Mouse (Mus musculus) ES-E14 (cell line): Measurements from ENCODE around the gene Fam90a1a. TPM values are rescaled to one million over a fixed set of nuclear protein-coding genes. Genes with fewer than 3 reads are reported as not detected.
"Not testable (repeated sequence)": the region's sequence is repeated elsewhere in the genome, so short reads cannot be mapped to it uniquely, and the experiment has no call there.

Experiments
- DNase-seq: peaks from one replicate; pipeline ENCODE4 v3.0.0-alpha.2; 2013; ENCODE audit warnings: low read depth, low spot score
- H3K27ac ChIP-seq: 2 replicates; pipeline ENCODE4 v1.5.1; 2012; ENCODE audit warnings: low read depth, mild to moderate bottlenecking, low read length, moderate library complexity, mixed read lengths; ENCODE audit not compliant: poor library complexity, insufficient read depth, severe bottlenecking
- H3K36me3 ChIP-seq: 2 replicates; pipeline ENCODE4 v1.6.1; 2012; ENCODE audit warnings: mild to moderate bottlenecking, low read length, moderate library complexity, mixed read lengths; ENCODE audit not compliant: control insufficient read depth, poor library complexity, insufficient read depth, severe bottlenecking
- H3K4me1 ChIP-seq, 2 experiments: fragments of 150-350 bp in 1 of 2; sonication (generic) in 1 of 2; 2 replicates each; pipeline ENCODE4 v1.6.1; 2012; ENCODE audit warnings: low read length in 2 of 2, mild to moderate bottlenecking in 1 of 2, mixed read lengths in 1 of 2; ENCODE audit not compliant: control insufficient read depth in 2 of 2, insufficient read depth in 2 of 2, poor library complexity in 1 of 2
- H3K4me3 ChIP-seq, 2 experiments: fragments of 150-350 bp in 1 of 2; sonication (generic) in 1 of 2; 2 replicates each; pipeline ENCODE4 v1.5.1; 2012; ENCODE audit warnings: low read length in 2 of 2, low read depth in 1 of 2, mild to moderate bottlenecking in 1 of 2, mixed read lengths in 1 of 2; ENCODE audit not compliant: insufficient read depth in 1 of 2, poor library complexity in 1 of 2, severe bottlenecking in 1 of 2
- H3K9ac ChIP-seq: 2 replicates; pipeline ENCODE4 v1.6.1; 2012; ENCODE audit warnings: low read depth, mild to moderate bottlenecking, low read length, mixed read lengths; ENCODE audit not compliant: poor library complexity, insufficient read depth, severe bottlenecking
- H3K9me3 ChIP-seq: fragments of 150-350 bp; sonication (generic); 2 replicates; pipeline ENCODE4 v1.6.1; 2012; ENCODE audit warnings: low read depth, mild to moderate bottlenecking, low read length; ENCODE audit not compliant: control insufficient read depth, insufficient read depth
- CHD2 ChIP-seq: IDR thresholded peaks from 2 replicates; pipeline ENCODE4 v1.6.1; 2014; ENCODE audit warnings: mild to moderate bottlenecking, low read depth, low read length, inconsistent platforms
- HCFC1 ChIP-seq: IDR thresholded peaks from 2 replicates; pipeline ENCODE4 v1.6.1; 2012; ENCODE audit warnings: low read length, inconsistent platforms, borderline replicate concordance; ENCODE audit not compliant: insufficient read depth
- MAFK ChIP-seq: IDR thresholded peaks from 2 replicates; pipeline ENCODE4 v1.6.1; 2014; ENCODE audit warnings: mild to moderate bottlenecking, low read depth, low read length, inconsistent platforms; ENCODE audit not compliant: insufficient read depth
- ZC3H11A ChIP-seq: IDR thresholded peaks from 2 replicates; pipeline ENCODE4 v1.6.1; 2012; ENCODE audit warnings: low read depth, mild to moderate bottlenecking, inconsistent platforms, low read length, borderline replicate concordance
- ZNF384 ChIP-seq: IDR thresholded peaks from 2 replicates; pipeline ENCODE4 v1.6.1; 2012; ENCODE audit warnings: low read depth, low read length, inconsistent platforms
- in situ Hi-C, 2 experiments: fragments of 600-800 bp; cut with MboI; formaldehyde crosslinking; loops; one replicate each; pipeline ENCODE4 v1.15.1; 2025; ENCODE audit warnings: low sequenced_read_pairs in 2 of 2, inconsistent platforms in 1 of 2; ENCODE audit not compliant: unreplicated experiment in 2 of 2
- total RNA-seq: library from RNA; depleted of rRNA; stranded (reverse); fragments of 300-350 nt; gene quantifications from 2 replicates; pipeline ENCODE4 v1.2.3, GENCODE M21; 2012

Fam90a1a gene
- total RNA-seq, 1 experiment, result not detected

DNA sequence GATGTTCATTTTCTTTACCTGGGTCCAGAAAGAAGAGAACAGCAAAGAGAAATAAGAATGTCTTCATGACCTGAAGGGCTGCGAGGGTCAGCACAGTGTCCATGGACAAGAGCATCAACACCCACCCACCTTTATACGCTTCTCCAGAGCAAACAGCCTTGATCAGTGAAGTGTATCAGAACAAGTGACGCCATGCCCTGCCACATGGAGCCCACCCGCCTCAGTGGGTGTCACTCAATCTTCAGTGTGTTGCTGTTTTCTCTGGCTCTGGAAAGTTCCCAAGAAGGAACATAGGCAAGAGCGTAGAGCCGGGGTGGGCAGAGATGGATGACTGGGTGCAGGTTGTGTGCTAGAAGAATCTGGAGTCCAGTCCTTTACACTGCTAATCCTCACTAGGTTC is 25.9 kb upstream of the Fam90a1a start, which contains the start of gene Defb15:
Gene Defb15 (minus strand): TSS at position 101 of the 400 bp plus-strand sequence.
- in situ Hi-C loops, result no loop called here
- Histone ChIP-seq H3K27ac (no peak within 1 kb of the TSS), H3K9ac (no peak within 1 kb of the TSS), H3K4me3 (no peak within 1 kb of the TSS), H3K36me3 (no peaks in the 10 kb centered on the region), H3K9me3 (no peaks in the 10 kb centered on the region), H3K4me1 (no peaks in the 10 kb centered on the region)
- no peak for TF ChIP-seq HCFC1
- no peak for DNase-seq

DNA sequence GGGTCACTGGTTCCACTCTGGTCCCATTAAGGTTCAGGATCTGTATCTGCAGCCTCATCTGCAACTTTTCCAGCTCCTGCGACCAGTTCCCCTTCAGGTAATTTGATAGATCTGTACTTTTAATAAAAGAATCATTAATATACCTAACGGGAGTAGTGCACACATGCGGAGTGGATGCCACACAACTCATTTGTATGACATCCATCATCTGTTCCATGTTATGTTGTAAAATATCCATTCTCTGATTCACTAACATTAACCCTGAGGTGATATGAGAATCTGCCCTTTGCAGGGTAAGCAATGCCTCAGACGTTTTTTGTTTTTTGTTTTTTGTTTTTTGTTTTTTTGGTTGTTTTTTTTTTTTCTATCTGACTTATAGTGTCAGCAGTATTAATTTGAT is 20.5 kb upstream of the Fam90a1a start, which contains the start of gene Defb35:
Gene Defb35 (plus strand): TSS at position 301 of the 400 bp plus-strand sequence.
- H3K36me3 ChIP-seq, in situ Hi-C loops, H3K27ac ChIP-seq, DNase-seq, H3K4me3 ChIP-seq, H3K4me1 ChIP-seq, H3K9ac ChIP-seq, H3K9me3 ChIP-seq: not testable (repeated sequence)

DNA sequence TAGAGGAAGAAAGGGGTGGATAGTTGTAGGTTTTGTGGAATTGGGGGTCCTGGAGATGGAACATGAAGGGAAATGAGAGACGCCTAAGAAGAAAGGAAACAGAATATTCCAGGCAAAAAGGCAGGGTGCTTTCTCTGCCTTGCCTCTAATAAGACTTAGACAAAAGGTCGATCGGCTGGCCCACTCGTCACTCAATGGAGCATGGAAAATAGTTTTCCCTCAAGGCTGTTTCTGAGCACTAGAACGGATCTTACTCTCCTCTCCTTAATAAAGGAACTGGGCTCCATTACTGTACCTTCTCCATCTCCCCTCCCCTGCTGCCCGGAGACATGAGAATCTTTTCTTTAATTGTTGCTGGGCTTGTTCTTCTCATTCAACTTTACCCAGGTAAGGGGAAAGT is 12.1 kb upstream of the Fam90a1a start, which contains the start of gene Defb13:
Gene Defb13 (plus strand): TSS at position 301 of the 400 bp plus-strand sequence.
- Histone ChIP-seq H3K36me3 (no peaks in the 10 kb centered on the region), H3K9me3 (no peaks in the 10 kb centered on the region), H3K4me3 (no peak within 1 kb of the TSS), H3K27ac (no peak within 1 kb of the TSS), H3K9ac (no peak within 1 kb of the TSS), H3K4me1 (no peaks in the 10 kb centered on the region)
- TF ChIP-seq HCFC1 (no peak), ZC3H11A (no peak), MAFK (no peak), CHD2 (no peak), ZNF384 (no peak)
- no peak for DNase-seq
- in situ Hi-C loops, result no loop called here

DNA sequence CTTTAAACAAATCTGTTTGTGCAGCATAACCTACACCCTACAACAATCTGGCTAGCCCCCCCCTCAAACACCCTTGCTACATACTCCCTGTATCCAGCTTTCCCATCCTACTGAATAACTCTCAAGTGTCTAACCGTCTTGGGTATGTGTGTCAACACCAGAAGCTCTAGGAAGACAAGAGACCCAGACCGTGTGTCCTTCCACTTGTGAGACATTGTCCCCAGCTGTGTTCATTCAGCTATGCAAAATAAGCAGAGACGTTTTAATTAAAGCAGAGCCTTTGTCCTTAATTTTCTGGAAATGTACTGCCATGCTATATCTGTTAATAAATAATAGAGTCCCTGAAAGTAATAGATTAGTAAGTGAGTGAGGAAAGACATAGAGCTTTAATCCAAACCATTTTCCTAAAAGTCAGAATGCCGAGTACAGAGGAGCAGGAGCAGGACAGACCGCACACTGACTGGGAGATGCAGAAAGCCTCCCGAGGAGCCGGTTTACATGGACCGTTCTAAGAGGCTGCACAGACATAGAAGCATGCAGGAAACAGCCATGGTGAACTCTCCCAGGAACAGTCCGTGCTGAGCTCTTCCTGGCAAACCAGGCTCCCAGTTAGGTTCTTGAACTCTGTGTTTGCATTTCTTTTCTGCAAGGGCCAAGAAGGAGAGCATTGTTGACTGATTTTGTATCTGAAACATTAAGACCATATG is 11.1 kb upstream of the Fam90a1a start:
- no peak overlapping the region for H3K9ac ChIP-seq
- no peaks in the 10 kb centered on the region for H3K36me3 ChIP-seq
- no peak overlapping the region for H3K4me3 ChIP-seq
- no peak overlapping the region for H3K27ac ChIP-seq
- no peaks in the 10 kb centered on the region for H3K9me3 ChIP-seq
- TF ChIP-seq CHD2 (no peak), ZNF384 (no peak), MAFK (no peak), HCFC1 (no peak), ZC3H11A (no peak)
- in situ Hi-C loops, result no loop called here
- no peak for DNase-seq
- H3K4me1 ChIP-seq, result no peaks in the 10 kb centered on the region

DNA sequence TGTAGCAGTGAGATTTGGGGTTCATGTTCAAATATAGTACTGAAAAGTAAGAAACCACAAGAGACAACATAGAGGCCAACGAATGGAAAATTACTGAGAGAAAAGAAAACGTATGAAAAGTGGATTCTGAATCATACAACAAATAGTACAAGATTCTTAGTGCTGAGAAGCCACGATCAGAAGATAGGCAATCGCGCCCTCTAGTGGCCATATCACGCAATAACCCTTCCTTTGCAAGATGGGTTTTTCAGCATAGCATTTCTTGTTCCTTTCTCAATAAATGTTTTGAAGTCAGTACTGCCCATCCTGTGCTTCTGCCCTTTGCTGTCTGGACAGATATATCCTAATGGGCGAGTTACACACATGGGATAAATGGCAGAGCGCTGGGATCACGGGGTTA is 3.2 kb upstream of the Fam90a1a start:
- Histone ChIP-seq H3K27ac (no peak overlapping the region), H3K9ac (no peak overlapping the region), H3K36me3 (no peaks in the 10 kb centered on the region), H3K4me3 (no peak overlapping the region), H3K9me3 (no peaks in the 10 kb centered on the region), H3K4me1 (no peaks in the 10 kb centered on the region)
- DNase-seq, result peak; percentile 42
- TF ChIP-seq ZC3H11A, result peak; percentile 72; the same call in 1 of the 2 replicates
- no peak for TF ChIP-seq HCFC1
- in situ Hi-C loops, result loop anchor here in 1 of 2 experiments (10.0 kb wide), 1 partner anchor 201 kb away; no protein-coding TSS in a partner anchor
